Mouse (Mus musculus) limb, embryonic 15.5 days (tissue): Measurements from ENCODE around the gene Rad51b. TPM values are rescaled to one million over a fixed set of nuclear protein-coding genes. Genes with fewer than 3 reads are reported as not detected.

Source experiments
- ATAC-seq: fragments of 200-750 bp; cut with Nextera tagmentation; 2 replicates; pipeline ENCODE4 v1.8.0; 2017; ENCODE audit warnings: low read depth, moderate TSS enrichment; ENCODE audit not compliant: insufficient number of reproducible peaks, low FRiP score, low TSS enrichment
- H3K27ac ChIP-seq: fragments of 300-500 bp; sonication (generic); 2 replicates; pipeline ENCODE4 v1.5.1; 2015; ENCODE audit warnings: moderate library complexity, mild to moderate bottlenecking, inconsistent platforms
- H3K27me3 ChIP-seq: fragments of 300-500 bp; sonication (generic); 2 replicates; pipeline ENCODE4 v1.6.1; 2015; ENCODE audit warnings: inconsistent platforms
- H3K36me3 ChIP-seq: fragments of 300-500 bp; sonication (generic); 2 replicates; pipeline ENCODE4 v1.6.1; 2015; ENCODE audit warnings: inconsistent platforms
- H3K4me1 ChIP-seq: fragments of 300-500 bp; sonication (generic); 2 replicates; pipeline ENCODE4 v1.6.1; 2015; ENCODE audit warnings: inconsistent platforms
- H3K4me2 ChIP-seq: fragments of 300-500 bp; sonication (generic); 2 replicates; pipeline ENCODE4 v1.6.1; 2015; ENCODE audit warnings: mild to moderate bottlenecking, inconsistent platforms
- H3K4me3 ChIP-seq: fragments of 300-500 bp; sonication (generic); 2 replicates; pipeline ENCODE4 v1.5.1; 2015; ENCODE audit warnings: mild to moderate bottlenecking, inconsistent platforms
- H3K9ac ChIP-seq: fragments of 300-500 bp; sonication (generic); 2 replicates; pipeline ENCODE4 v1.6.1; 2015; ENCODE audit warnings: inconsistent platforms
- H3K9me3 ChIP-seq: fragments of 300-500 bp; sonication (generic); 2 replicates; pipeline ENCODE4 v1.6.1; 2016; ENCODE audit warnings: inconsistent platforms
- WGBS: fragments of 180-500 bp; shearing (Covaris S2); methylation state at CpG from one replicate; pipeline ENCODE4 v1.1.7; 2015; 5-methylcytosine and 5-hydroxymethylcytosine counted together
- polyA plus RNA-seq: library from polyadenylated mRNA; unstranded; fragments of >200 nt; fragmentation: Nextera tagmentation; extraction: Ambion mirVana; gene quantifications from 2 replicates; pipeline ENCODE4 v1.2.1, GENCODE M21; 2015

Rad51b gene
- 5.2 and 5.3 TPM in 2 replicates for polyA plus RNA-seq

GRCm38 (mm10) chr12:79297121-79297576 is at the start of gene Rad51b:
Rad51b (plus strand) TSS chr12:79297282.
- peak within 1 kb of the TSS; percentile 73 for H3K4me2 ChIP-seq
- no peaks in the 10 kb centered on the region for H3K9me3 ChIP-seq
- no peaks in the 10 kb centered on the region for H3K27me3 ChIP-seq
- H3K9ac ChIP-seq = peak within 1 kb of the TSS; percentile 56
- H3K27ac ChIP-seq = peak within 1 kb of the TSS; percentile 84
- ATAC-seq = peak; percentile 81
- under 1% methylated on average over 21 of the region's 21 CpGs for WGBS
- H3K4me3 ChIP-seq = peak within 1 kb of the TSS; percentile 71
- H3K4me1 ChIP-seq = peaks cover 14% of the 10 kb centered on the region
- peaks cover 8% of the 10 kb centered on the region; the same call in 1 of the 2 replicates for H3K36me3 ChIP-seq

DNA sequence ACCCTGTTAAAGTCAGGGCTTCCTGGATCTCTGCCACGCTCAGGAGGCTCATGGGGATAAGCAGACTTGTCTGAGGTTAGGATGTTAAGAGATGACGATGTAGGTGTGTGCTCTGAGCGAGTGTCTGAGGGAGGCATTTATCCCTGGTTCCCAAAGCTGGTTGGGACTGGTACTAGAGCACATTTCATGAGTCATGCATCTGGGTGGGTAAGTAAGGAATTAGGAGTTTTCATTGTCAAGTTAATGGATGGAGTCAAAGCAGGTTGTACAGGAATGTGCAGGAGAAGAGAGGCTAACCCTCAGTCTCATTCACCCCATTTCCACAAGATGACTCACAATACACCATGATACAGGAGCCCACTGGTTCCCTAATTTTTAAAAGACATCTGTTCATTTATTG is 49.0 kb upstream of the Rad51b start:
- 68% methylated on average over 3 of the region's 3 CpGs for WGBS
- Histone ChIP-seq H3K27me3 (no peaks in the 10 kb centered on the region), H3K36me3 (peaks cover 90% of the 10 kb centered on the region), H3K4me1 (no peaks in the 10 kb centered on the region), H3K4me3 (no peak overlapping the region), H3K9ac (no peak overlapping the region), H3K4me2 (no peak overlapping the region), H3K27ac (no peak overlapping the region; the same call in 1 of the 2 replicates), H3K9me3 (no peaks in the 10 kb centered on the region)
- ATAC-seq = no peak

GRCm38 (mm10) chr12:79253294-79254053 is 43.6 kb upstream of the Rad51b start:
- Histone ChIP-seq H3K9ac (no peak overlapping the region), H3K27me3 (no peaks in the 10 kb centered on the region), H3K9me3 (no peaks in the 10 kb centered on the region), H3K36me3 (peaks cover 79% of the 10 kb centered on the region), H3K4me3 (no peak overlapping the region), H3K4me2 (no peak overlapping the region), H3K4me1 (no peaks in the 10 kb centered on the region), H3K27ac (no peak overlapping the region)
- no peak for ATAC-seq
- WGBS = 90% methylated on average over 9 of the region's 9 CpGs

DNA sequence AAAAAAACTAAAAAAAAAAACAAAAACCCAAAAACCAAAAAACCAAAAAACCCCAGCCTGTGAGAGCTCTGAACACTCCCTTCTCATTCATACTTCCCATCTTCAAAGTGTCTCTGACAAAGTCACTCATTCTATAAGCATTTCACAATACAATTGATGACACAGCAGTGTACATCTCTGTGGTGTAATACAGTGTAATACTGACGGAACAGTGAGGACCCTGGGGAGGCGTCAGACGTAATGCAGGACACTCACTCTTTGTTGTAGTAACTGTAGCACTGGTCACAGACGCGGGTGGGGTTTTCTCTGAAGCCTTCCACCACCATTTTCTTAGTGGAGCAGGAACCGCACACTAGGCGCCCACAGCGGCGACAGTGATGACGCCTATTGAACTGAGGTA is 42.1 kb upstream of the Rad51b start:
- Histone ChIP-seq H3K4me1 (no peaks in the 10 kb centered on the region), H3K4me3 (no peak overlapping the region), H3K36me3 (peaks cover 66% of the 10 kb centered on the region), H3K4me2 (no peak overlapping the region), H3K9ac (no peak overlapping the region), H3K27ac (no peak overlapping the region), H3K27me3 (no peaks in the 10 kb centered on the region), H3K9me3 (no peaks in the 10 kb centered on the region)
- no peak for ATAC-seq
- WGBS = 92% methylated on average over 10 of the region's 10 CpGs

DNA sequence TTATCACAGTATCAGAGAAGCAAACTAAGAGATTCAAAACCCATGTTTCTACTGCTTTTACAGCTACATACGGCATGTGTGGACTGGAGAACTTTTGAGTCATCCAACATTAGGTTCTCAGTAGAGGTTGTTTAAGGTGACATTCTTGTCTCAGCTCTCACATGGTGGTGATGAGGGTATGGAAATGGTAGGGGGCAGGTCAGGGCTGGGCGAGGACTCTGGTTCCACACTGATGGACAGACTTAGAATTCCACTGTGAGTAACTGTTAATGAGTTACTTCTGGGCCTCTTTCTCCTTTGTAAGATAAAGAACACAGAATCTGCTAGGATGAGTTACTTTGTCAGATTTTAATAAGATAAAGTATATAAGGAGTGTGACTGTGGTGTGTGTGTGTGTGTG is 36.9 kb upstream of the Rad51b start:
- Histone ChIP-seq H3K4me2 (no peak overlapping the region), H3K27me3 (no peaks in the 10 kb centered on the region), H3K4me1 (no peaks in the 10 kb centered on the region), H3K4me3 (no peak overlapping the region), H3K27ac (no peak overlapping the region), H3K9ac (no peak overlapping the region), H3K9me3 (no peaks in the 10 kb centered on the region), H3K36me3 (peaks cover 67% of the 10 kb centered on the region)
- ATAC-seq = no peak
- 94% methylated on average over 2 of the region's 2 CpGs for WGBS

GRCm38 (mm10) chr12:79261035-79261434 is 36.0 kb upstream of the Rad51b start:
- H3K9me3 ChIP-seq = no peaks in the 10 kb centered on the region
- peaks cover 70% of the 10 kb centered on the region for H3K36me3 ChIP-seq
- H3K4me3 ChIP-seq = no peak overlapping the region
- no peaks in the 10 kb centered on the region for H3K4me1 ChIP-seq
- ATAC-seq = no peak
- H3K27me3 ChIP-seq = no peaks in the 10 kb centered on the region
- 56% methylated on average over 5 of the region's 5 CpGs for WGBS
- H3K4me2 ChIP-seq = no peak overlapping the region
- no peak overlapping the region for H3K9ac ChIP-seq
- no peak overlapping the region for H3K27ac ChIP-seq

DNA sequence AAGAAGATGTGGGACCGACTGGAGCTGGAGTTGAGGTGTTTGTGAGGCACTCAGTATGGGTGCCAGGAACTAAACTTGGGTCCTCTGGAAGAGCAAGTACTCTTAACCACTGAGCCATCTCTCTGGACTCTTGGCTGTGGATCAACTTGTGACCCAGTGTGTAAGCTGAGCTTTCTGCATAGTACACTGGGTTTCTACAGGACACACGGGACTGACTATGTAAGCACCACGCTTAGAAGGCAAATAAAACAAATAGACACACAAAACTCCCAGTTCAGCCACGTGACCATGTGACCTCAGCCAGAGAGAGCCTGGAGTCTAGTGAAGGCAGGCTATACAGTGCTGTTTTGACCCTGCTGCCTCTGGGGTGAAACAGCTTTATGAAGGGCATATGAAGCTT is 24.5 kb upstream of the Rad51b start:
- no peak for ATAC-seq
- Histone ChIP-seq H3K4me1 (no peaks in the 10 kb centered on the region), H3K27me3 (no peaks in the 10 kb centered on the region), H3K9me3 (no peaks in the 10 kb centered on the region), H3K9ac (no peak overlapping the region), H3K36me3 (peaks cover 96% of the 10 kb centered on the region), H3K4me2 (no peak overlapping the region), H3K27ac (no peak overlapping the region), H3K4me3 (no peak overlapping the region)
- 82% methylated on average over 4 of the region's 4 CpGs for WGBS

GRCm38 (mm10) chr12:79279513-79280115 is 17.5 kb upstream of the Rad51b start:
- Histone ChIP-seq H3K27ac (no peak overlapping the region), H3K9ac (no peak overlapping the region), H3K36me3 (peaks cover 93% of the 10 kb centered on the region), H3K4me1 (no peaks in the 10 kb centered on the region), H3K4me3 (no peak overlapping the region), H3K27me3 (no peaks in the 10 kb centered on the region), H3K9me3 (no peaks in the 10 kb centered on the region), H3K4me2 (no peak overlapping the region)
- 81% methylated on average over 13 of the region's 13 CpGs for WGBS
- ATAC-seq = no peak

GRCm38 (mm10) chr12:79282595-79282994 is 14.5 kb upstream of the Rad51b start:
- Histone ChIP-seq H3K4me3 (no peak overlapping the region), H3K27ac (no peak overlapping the region), H3K9ac (no peak overlapping the region), H3K9me3 (no peaks in the 10 kb centered on the region), H3K36me3 (peaks cover 92% of the 10 kb centered on the region), H3K4me1 (no peaks in the 10 kb centered on the region), H3K4me2 (no peak overlapping the region), H3K27me3 (no peaks in the 10 kb centered on the region)
- 88% methylated on average over 8 of the region's 8 CpGs for WGBS
- ATAC-seq = no peak

DNA sequence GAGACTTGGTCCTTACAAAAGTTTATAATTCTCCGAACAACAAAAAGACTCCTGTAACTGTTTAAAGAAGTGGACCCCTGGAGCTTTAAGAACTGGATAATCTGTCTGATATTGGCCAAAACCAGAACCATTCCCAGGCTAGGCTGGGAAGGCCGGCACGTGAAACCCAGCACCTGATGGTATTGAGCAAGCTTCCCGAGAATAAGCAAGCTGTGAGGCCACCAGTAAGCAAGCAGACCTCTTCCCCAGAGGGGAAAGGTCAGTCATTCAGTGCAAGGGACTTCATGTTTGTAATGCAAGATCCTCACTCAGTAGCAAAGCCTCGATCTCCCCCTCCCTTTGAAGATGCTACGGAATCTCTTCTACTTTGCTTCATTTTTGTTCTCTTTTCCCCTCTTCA is 4.2 kb upstream of the Rad51b start:
- H3K4me3 ChIP-seq = no peak overlapping the region
- H3K4me2 ChIP-seq = no peak overlapping the region
- H3K4me1 ChIP-seq = peaks cover 13% of the 10 kb centered on the region
- H3K9me3 ChIP-seq = no peaks in the 10 kb centered on the region
- no peak for ATAC-seq
- H3K36me3 ChIP-seq = peaks cover 35% of the 10 kb centered on the region
- H3K27ac ChIP-seq = no peak overlapping the region
- no peaks in the 10 kb centered on the region for H3K27me3 ChIP-seq
- no peak overlapping the region for H3K9ac ChIP-seq
- 76% methylated on average over 6 of the region's 6 CpGs for WGBS

GRCm38 (mm10) chr12:79296126-79296816 is 811 bp upstream of the Rad51b start, which contains the start of gene Zfyve26:
Zfyve26 (minus strand) TSS chr12:79296304.
- H3K4me3 ChIP-seq = peak within 1 kb of the TSS; percentile 71
- H3K9me3 ChIP-seq = no peaks in the 10 kb centered on the region
- peak; percentile 95 for ATAC-seq
- peaks cover 14% of the 10 kb centered on the region for H3K4me1 ChIP-seq
- H3K27ac ChIP-seq = peak within 1 kb of the TSS; percentile 84
- peak within 1 kb of the TSS; percentile 56 for H3K9ac ChIP-seq
- H3K4me2 ChIP-seq = peak within 1 kb of the TSS; percentile 73
- H3K36me3 ChIP-seq = peaks cover 13% of the 10 kb centered on the region; the same call in 1 of the 2 replicates
- WGBS = under 1% methylated on average over 29 of the region's 29 CpGs
- H3K27me3 ChIP-seq = no peaks in the 10 kb centered on the region
